Mouse (Mus musculus) bone marrow, adult 2 months (tissue): Measurements from ENCODE around the gene Omp. TPM values are rescaled to one million over a fixed set of nuclear protein-coding genes. Genes with fewer than 3 reads are reported as not detected.
A peak's percentile ranks its signal among the peaks of the same experiment; 100 is the strongest.

Experiments
- H3K27ac ChIP-seq: fragments of 200-500 bp; 2 replicates; pipeline ENCODE4 v1.5.1; 2012; ENCODE audit warnings: low read depth, mild to moderate bottlenecking, control low read depth, inconsistent platforms, low read length; ENCODE audit not compliant: control insufficient read depth, poor library complexity, insufficient read depth
- H3K4me1 ChIP-seq: fragments of 200-500 bp; 2 replicates; pipeline ENCODE4 v1.6.1; 2011; ENCODE audit warnings: low read length; ENCODE audit not compliant: control insufficient read depth, insufficient read depth
- H3K4me3 ChIP-seq: fragments of 200-500 bp; replicated peaks from 2 replicates; pipeline ENCODE3; 2011; ENCODE audit warnings: mild to moderate bottlenecking, low read depth, low read length, control low read depth; ENCODE audit not compliant: control insufficient read depth
- CTCF ChIP-seq: fragments of 200-500 bp; IDR thresholded peaks from 2 replicates; pipeline ENCODE4 v1.5.1; 2011; ENCODE audit warnings: low read length, control low read depth; ENCODE audit not compliant: control insufficient read depth, insufficient read depth
- POLR2A ChIP-seq: fragments of 200-500 bp; IDR thresholded peaks from 2 replicates; pipeline ENCODE4 v1.6.1; 2011; ENCODE audit warnings: low read depth, mild to moderate bottlenecking, control low read depth, low read length, borderline replicate concordance; ENCODE audit not compliant: control insufficient read depth
- WGBS: fragments of 180-500 bp; shearing (Covaris S2); methylation state at CpG from one replicate; pipeline ENCODE4 v1.1.7; 2018; 5-methylcytosine and 5-hydroxymethylcytosine counted together
- polyA plus RNA-seq: library from polyadenylated mRNA; stranded (reverse); fragments of >200 nt; gene quantifications from 2 replicates; pipeline ENCODE4 v1.2.4, GENCODE M21; 2011; ENCODE audit warnings: low replicate concordance; ENCODE audit not compliant: missing spikeins, insufficient read depth, insufficient read length

Omp gene
- polyA plus RNA-seq, 1 experiment = 4.7 TPM

- peak overlapping the region; percentile 12 for H3K4me3 ChIP-seq
- peaks cover 7% of the 10 kb centered on the region for H3K4me1 ChIP-seq
- 59% methylated on average over 4 of the region's 4 CpGs for WGBS
- peak overlapping the region; percentile 62 for H3K27ac ChIP-seq
- TF ChIP-seq CTCF = no peak
- peak; percentile 53 for TF ChIP-seq POLR2A
These were observed 29.8 kb upstream of the Omp start for GRCm38 (mm10) chr7:98174883-98175755.

- H3K4me3 ChIP-seq = no peak overlapping the region
- no peak overlapping the region for H3K27ac ChIP-seq
- WGBS = 33% methylated on average over 4 of the region's 4 CpGs
- H3K4me1 ChIP-seq = peaks cover 7% of the 10 kb centered on the region
- no peak for TF ChIP-seq POLR2A
These were observed 28.1 kb upstream of the Omp start for GRCm38 (mm10) chr7:98173408-98173807.

GRCm38 (mm10) chr7:98172661-98173060, 27.4 kb upstream of the Omp start:
- no peak for TF ChIP-seq POLR2A
- TF ChIP-seq CTCF = no peak
- Histone ChIP-seq H3K4me1 (peaks cover 7% of the 10 kb centered on the region), H3K4me3 (no peak overlapping the region), H3K27ac (no peak overlapping the region; the same call in 1 of the 2 replicates)
- WGBS = 89% methylated on average over 8 of the region's 8 CpGs

GRCm38 (mm10) chr7:98171141-98172073, 26.1 kb upstream of the Omp start:
- 19% methylated on average over 6 of the region's 6 CpGs for WGBS
- no peak for TF ChIP-seq CTCF
- peak; percentile 42; the same call in 1 of the 2 replicates for TF ChIP-seq POLR2A
- no peak overlapping the region for H3K4me3 ChIP-seq
- H3K4me1 ChIP-seq = peaks cover 7% of the 10 kb centered on the region
- peak overlapping the region; percentile 89 for H3K27ac ChIP-seq

- H3K4me3 ChIP-seq = no peak overlapping the region
- 15% methylated on average over 10 of the region's 10 CpGs for WGBS
- H3K4me1 ChIP-seq = peaks cover 4% of the 10 kb centered on the region; the same call in 1 of the 2 replicates
- TF ChIP-seq POLR2A = peak; percentile 43; the same call in 1 of the 2 replicates
- peak; percentile 32; the same call in 1 of the 2 replicates for TF ChIP-seq CTCF
- peak overlapping the region; percentile 78 for H3K27ac ChIP-seq
These were observed 19.8 kb upstream of the Omp start for GRCm38 (mm10) chr7:98164999-98165528.

- no peak overlapping the region for H3K4me3 ChIP-seq
- 42% methylated on average over 9 of the region's 9 CpGs for WGBS
- H3K27ac ChIP-seq = peak overlapping the region; percentile 57
- TF ChIP-seq CTCF = no peak
- no peak for TF ChIP-seq POLR2A
- H3K4me1 ChIP-seq = peaks cover 4% of the 10 kb centered on the region; the same call in 1 of the 2 replicates
These were observed 19.2 kb upstream of the Omp start for GRCm38 (mm10) chr7:98164382-98164998.

GRCm38 (mm10) chr7:98163700-98164099, 18.4 kb upstream of the Omp start:
- no peak for TF ChIP-seq POLR2A
- TF ChIP-seq CTCF = no peak
- WGBS = 26% methylated on average over 3 of the region's 3 CpGs
- no peak overlapping the region for H3K27ac ChIP-seq
- peaks cover 4% of the 10 kb centered on the region; the same call in 1 of the 2 replicates for H3K4me1 ChIP-seq
- H3K4me3 ChIP-seq = no peak overlapping the region
